Mouse (Mus musculus): Measurements from ENCODE around the gene Akap12. TPM values are rescaled to one million over a fixed set of nuclear protein-coding genes. Genes with fewer than 3 reads are reported as not detected.

Akap12 gene
- polyA plus RNA-seq, 1 experiment from 2014 or later = 71.5 TPM

GRCm38 (mm10) chr10:4387701-4388383 is 121.7 kb downstream of the Akap12 start, which contains the start of gene Zbtb2:
Gene Zbtb2, minus strand, starts transcription at chr10:4388108.
- Histone ChIP-seq H3K9me3 (no peaks in the 10 kb centered on the region), H3K27ac (peak within 1 kb of the TSS; percentile 99), H3K9ac (peak within 1 kb of the TSS; percentile 97), H3K4me2 (peak within 1 kb of the TSS; percentile 73), H3K36me3 (0 out of 2 replicates have a peak, but pooled peaks cover under 1% of the 10 kb centered on the region), H3K27me3 (no peaks in the 10 kb centered on the region), H3K4me1 (peaks cover 36% of the 10 kb centered on the region), H3K4me3 (peak within 1 kb of the TSS; percentile 89)
- no peak for ATAC-seq (ENCODE audit: borderline replicate concordance, extremely low read depth, low FRiP score, low TSS enrichment)
- under 1% methylated on average over 47 of the region's 87 CpGs for WGBS

- under 1% methylated on average over 19 of the region's 19 CpGs for WGBS
Measured at GRCm38 (mm10) chr10:4388384-4388745, 122.2 kb downstream of the Akap12 start.

GRCm38 (mm10) chr10:4389036-4389435 is 122.9 kb downstream of the Akap12 start:
- WGBS = 6% methylated on average over 10 of the region's 10 CpGs
- Histone ChIP-seq H3K4me2 (peak overlapping the region; percentile 73), H3K27ac (no peak overlapping the region)

More at GRCm38 (mm10) chr10:4388384-4388745, 122.2 kb downstream of the Akap12 start:
- peak overlapping the region; percentile 89 for H3K4me3 ChIP-seq
- peak overlapping the region; percentile 97 for H3K9ac ChIP-seq
- ATAC-seq (ENCODE audit: borderline replicate concordance, extremely low read depth, low FRiP score, low TSS enrichment) = no peak
- H3K27ac ChIP-seq = peak overlapping the region; percentile 99
- H3K9me3 ChIP-seq = no peaks in the 10 kb centered on the region
- no peaks in the 10 kb centered on the region for H3K27me3 ChIP-seq
- H3K4me2 ChIP-seq = peak overlapping the region; percentile 73
- peaks cover 32% of the 10 kb centered on the region for H3K4me1 ChIP-seq
- 0 out of 2 replicates have a peak, but pooled peaks cover 3% of the 10 kb centered on the region for H3K36me3 ChIP-seq

GRCm38 (mm10) chr10:4389461-4390112 is 123.4 kb downstream of the Akap12 start:
- Histone ChIP-seq H3K36me3 (peaks cover 3% of the 10 kb centered on the region; the same call in 1 of the 2 replicates), H3K27ac (no peak overlapping the region), H3K4me3 (peak overlapping the region; percentile 89), H3K27me3 (no peaks in the 10 kb centered on the region), H3K4me2 (peak overlapping the region; percentile 73), H3K4me1 (peaks cover 32% of the 10 kb centered on the region), H3K9me3 (no peaks in the 10 kb centered on the region), H3K9ac (peak overlapping the region; percentile 97)
- 44% methylated on average over 5 of the region's 5 CpGs for WGBS
- ATAC-seq (ENCODE audit: borderline replicate concordance, extremely low read depth, low FRiP score, low TSS enrichment) = no peak

More at GRCm38 (mm10) chr10:4389036-4389435, 122.9 kb downstream of the Akap12 start:
- no peaks in the 10 kb centered on the region for H3K9me3 ChIP-seq
- ATAC-seq (ENCODE audit: borderline replicate concordance, extremely low read depth, low FRiP score, low TSS enrichment) = no peak
- peaks cover 3% of the 10 kb centered on the region; the same call in 1 of the 2 replicates for H3K36me3 ChIP-seq
- H3K27me3 ChIP-seq = no peaks in the 10 kb centered on the region
- peak overlapping the region; percentile 97 for H3K9ac ChIP-seq
- peaks cover 32% of the 10 kb centered on the region for H3K4me1 ChIP-seq
- H3K4me3 ChIP-seq = peak overlapping the region; percentile 89

- Histone ChIP-seq H3K9me3 (no peaks in the 10 kb centered on the region), H3K27me3 (no peaks in the 10 kb centered on the region), H3K9ac (no peak overlapping the region), H3K27ac (no peak overlapping the region), H3K4me1 (peaks cover 32% of the 10 kb centered on the region), H3K4me3 (no peak overlapping the region), H3K4me2 (0 out of 2 replicates have a peak overlapping the region, but pooled peaks have one; percentile 8), H3K36me3 (peaks cover 9% of the 10 kb centered on the region; the same call in 1 of the 2 replicates)
- ATAC-seq (ENCODE audit: borderline replicate concordance, extremely low read depth, low FRiP score, low TSS enrichment) = no peak
- WGBS = 48% methylated on average over 2 of the region's 2 CpGs
Measured at GRCm38 (mm10) chr10:4390550-4390949, 124.4 kb downstream of the Akap12 start.

- WGBS = 50% methylated on average over 5 of the region's 5 CpGs
- peaks cover 12% of the 10 kb centered on the region; the same call in 1 of the 2 replicates for H3K36me3 ChIP-seq
- H3K27me3 ChIP-seq = no peaks in the 10 kb centered on the region
- H3K4me1 ChIP-seq = peaks cover 32% of the 10 kb centered on the region
- no peak overlapping the region for H3K9ac ChIP-seq
- no peak overlapping the region for H3K27ac ChIP-seq
- no peak for ATAC-seq (ENCODE audit: borderline replicate concordance, extremely low read depth, low FRiP score, low TSS enrichment)
- no peaks in the 10 kb centered on the region for H3K9me3 ChIP-seq
- peak overlapping the region; percentile 8; the same call in 1 of the 2 replicates for H3K4me2 ChIP-seq
- no peak overlapping the region for H3K4me3 ChIP-seq
Measured at GRCm38 (mm10) chr10:4391076-4391475, 124.9 kb downstream of the Akap12 start.

GRCm38 (mm10) chr10:4391851-4392250 is 125.7 kb downstream of the Akap12 start:
- Histone ChIP-seq H3K4me3 (no peak overlapping the region), H3K27ac (no peak overlapping the region), H3K36me3 (peaks cover 15% of the 10 kb centered on the region; the same call in 1 of the 2 replicates), H3K4me1 (peaks cover 32% of the 10 kb centered on the region), H3K4me2 (no peak overlapping the region; the same call in 1 of the 2 replicates), H3K9ac (no peak overlapping the region; the same call in 1 of the 2 replicates), H3K27me3 (no peaks in the 10 kb centered on the region), H3K9me3 (no peaks in the 10 kb centered on the region)
- no peak for ATAC-seq (ENCODE audit: borderline replicate concordance, extremely low read depth, low FRiP score, low TSS enrichment)
- 29% methylated on average over 6 of the region's 6 CpGs for WGBS

GRCm38 (mm10) chr10:4395321-4395720 is 129.1 kb downstream of the Akap12 start:
- Histone ChIP-seq H3K4me2 (no peak overlapping the region), H3K27me3 (no peaks in the 10 kb centered on the region), H3K4me3 (no peak overlapping the region), H3K4me1 (peaks cover 17% of the 10 kb centered on the region), H3K36me3 (peaks cover 33% of the 10 kb centered on the region), H3K9me3 (no peaks in the 10 kb centered on the region), H3K27ac (no peak overlapping the region), H3K9ac (no peak overlapping the region)
- WGBS = 84% methylated on average over 3 of the region's 3 CpGs
- no peak for ATAC-seq (ENCODE audit: borderline replicate concordance, extremely low read depth, low FRiP score, low TSS enrichment)

- no peaks in the 10 kb centered on the region for H3K4me1 ChIP-seq
- H3K9me3 ChIP-seq = no peaks in the 10 kb centered on the region
- H3K27ac ChIP-seq = no peak overlapping the region
- ATAC-seq (ENCODE audit: borderline replicate concordance, extremely low read depth, low FRiP score, low TSS enrichment) = no peak
- H3K27me3 ChIP-seq = no peaks in the 10 kb centered on the region
- H3K4me3 ChIP-seq = no peak overlapping the region
- 81% methylated on average over 5 of the region's 5 CpGs for WGBS
- H3K9ac ChIP-seq = no peak overlapping the region
- no peak overlapping the region for H3K4me2 ChIP-seq
- H3K36me3 ChIP-seq = peaks cover 40% of the 10 kb centered on the region
Measured at GRCm38 (mm10) chr10:4398058-4398457, 131.9 kb downstream of the Akap12 start.

GRCm38 (mm10) chr10:4404895-4405491 is 138.8 kb downstream of the Akap12 start:
- Histone ChIP-seq H3K4me3 (no peak overlapping the region), H3K4me2 (no peak overlapping the region), H3K27me3 (no peaks in the 10 kb centered on the region), H3K9me3 (no peaks in the 10 kb centered on the region), H3K4me1 (no peaks in the 10 kb centered on the region), H3K36me3 (peaks cover 41% of the 10 kb centered on the region), H3K9ac (no peak overlapping the region), H3K27ac (peak overlapping the region; percentile 9; the same call in 1 of the 2 replicates)
- 53% methylated on average over 5 of the region's 5 CpGs for WGBS
- ATAC-seq (ENCODE audit: borderline replicate concordance, extremely low read depth, low FRiP score, low TSS enrichment) = peak; percentile 23; the same call in 1 of the 2 replicates

- Histone ChIP-seq H3K9ac (no peak overlapping the region), H3K4me1 (no peaks in the 10 kb centered on the region), H3K4me2 (no peak overlapping the region), H3K9me3 (no peaks in the 10 kb centered on the region), H3K27me3 (no peaks in the 10 kb centered on the region), H3K27ac (peak overlapping the region; percentile 9; the same call in 1 of the 2 replicates), H3K36me3 (peaks cover 41% of the 10 kb centered on the region), H3K4me3 (no peak overlapping the region)
- WGBS = 69% methylated on average over 5 of the region's 5 CpGs
- ATAC-seq (ENCODE audit: borderline replicate concordance, extremely low read depth, low FRiP score, low TSS enrichment) = no peak
Measured at GRCm38 (mm10) chr10:4405511-4405910, 139.3 kb downstream of the Akap12 start.
